In genomic region chr10:81641978-81642647, GRCm38 (mm10) we compare ENCODE assay signal across 8 mouse cellular contexts. TPM values are rescaled to one million over a fixed set of nuclear protein-coding genes. Genes with fewer than 3 reads are reported as not detected.
DNase-seq lines count a peak whose midpoint lies in the region; ATAC-seq and TF ChIP-seq lines count a peak whose summit lies in the region.

No protein-coding gene starts in this region.

- no peak for TF ChIP-seq POLR2A in myocyte (IDR thresholded peaks at IDR 0.05; ENCODE audit: insufficient read length, low read depth)

- no peaks in the 10 kb centered on the region for H3K36me3 ChIP-seq in hindbrain, embryonic 16.5 days (ENCODE audit: control insufficient read depth, insufficient read depth, low read length)
- no peaks in the 10 kb centered on the region for H3K36me3 ChIP-seq in myocyte (ENCODE audit: control insufficient read depth, insufficient read depth)

- no peaks in the 10 kb centered on the region for H3K9me3 ChIP-seq in hindbrain, embryonic 16.5 days (ENCODE audit: control insufficient read depth, low read length)

- H3K27ac ChIP-seq in hindbrain, embryonic 16.5 days (ENCODE audit: low read depth, low read length), result no peak overlapping the region

- H3K9ac ChIP-seq in hindbrain, embryonic 16.5 days (ENCODE audit: low read depth, low read length), result peak overlapping the region; percentile 95

- H3K4me1 ChIP-seq in hindbrain, embryonic 16.5 days (ENCODE audit: control insufficient read depth, insufficient read depth, low read depth, low read length), result peaks cover 24% of the 10 kb centered on the region

- peak overlapping the region; percentile 75 for H3K4me3 ChIP-seq in hindbrain, embryonic 16.5 days (ENCODE audit: low read length)
- H3K4me3 ChIP-seq in myocyte, result peak overlapping the region; percentile 51

- DNase-seq in frontal cortex, postnatal 10 days (ENCODE audit: low spot score in 2 of 2), result peak; percentile 21 to 26
- DNase-seq in frontal cortex, postnatal 36 days (ENCODE audit: low spot score in 2 of 2), result no peak
- DNase-seq in testis, postnatal 10 days (ENCODE audit: low spot score), result peak; percentile 64
- no peak for DNase-seq in testis, postnatal 14 days (ENCODE audit: low spot score)
- no peak for DNase-seq in right cerebral cortex, adult 18-20 months
- no peak for DNase-seq in frontal cortex, adult 2 months (ENCODE audit: extremely low spot score in 1 of 2, low spot score in 1 of 2)

- no peaks in the 10 kb centered on the region for H3K27me3 ChIP-seq in hindbrain, embryonic 16.5 days (replicated peaks; ENCODE audit: control insufficient read depth, insufficient read depth, low read length)
- no peaks in the 10 kb centered on the region for H3K27me3 ChIP-seq in myocyte (ENCODE audit: control insufficient read depth, insufficient read depth, insufficient read length)

- H3K4me2 ChIP-seq in hindbrain, embryonic 16.5 days (ENCODE audit: low read length), result peak overlapping the region; percentile 92
- peak overlapping the region; percentile 96 for H3K4me2 ChIP-seq in myocyte (ENCODE audit: low read depth)

- no peak for ATAC-seq in hindbrain, embryonic 16.5 days

- H3K79me2 ChIP-seq in myocyte (ENCODE audit: control insufficient read depth, insufficient read depth), result no peaks in the 10 kb centered on the region

- peak overlapping the region; percentile 41 for H3ac ChIP-seq in myocyte (ENCODE audit: control insufficient read depth, insufficient read length)

- WGBS in hindbrain, embryonic 16.5 days, result 75% methylated on average over 8 of the region's 8 CpGs

TF ChIP-seq in myocyte, 11 proteins besides CTCF, POLR2A, EP300 and RAD21:
- peak; percentile 16 for TF ChIP-seq POLR2AphosphoS2 (IDR thresholded peaks at IDR 0.05; ENCODE audit: insufficient read length, low read depth)
- TF ChIP-seq TCF12 (IDR thresholded peaks at IDR 0.05; ENCODE audit: insufficient read depth, poor library complexity, severe bottlenecking), result no peak

RNA-seq across cellular contexts. Expression of gene Gm10778, which starts 6.7 kb away (rescaled TPM):
- polyA plus RNA-seq in hindbrain, embryonic 16.5 days (2015; fragmentation: Nextera tagmentation; extraction: Ambion mirVana), result 6.2 and 6.6 TPM in 2 replicates
- 0.59 TPM for polyA plus RNA-seq in myocyte (2012; fragmentation: generic; extraction: Trizol)
- 2.9 and 3.3 TPM in 2 replicates for polyA plus RNA-seq in frontal cortex, adult 2 months (2012; rRNA removed)

RNA-seq across cellular contexts. Expression of gene Ankrd24, which starts 13.8 kb away (rescaled TPM):
- polyA plus RNA-seq in hindbrain, embryonic 16.5 days (2015; fragmentation: Nextera tagmentation; extraction: Ambion mirVana), result 18.2 and 19.2 TPM in 2 replicates
- 11.8 TPM for polyA plus RNA-seq in myocyte (2012; fragmentation: generic; extraction: Trizol)
- 106 and 108 TPM in 2 replicates for polyA plus RNA-seq in frontal cortex, adult 2 months (2012; rRNA removed)

RNA-seq across cellular contexts. Expression of gene Sirt6, which starts 14.5 kb away (rescaled TPM):
- 35.8 and 46.0 TPM in 2 replicates for polyA plus RNA-seq in hindbrain, embryonic 16.5 days (2015; fragmentation: Nextera tagmentation; extraction: Ambion mirVana)
- 28.0 TPM for polyA plus RNA-seq in myocyte (2012; fragmentation: generic; extraction: Trizol)
- 33.9 and 36.2 TPM in 2 replicates for polyA plus RNA-seq in frontal cortex, adult 2 months (2012; rRNA removed)

RNA-seq across cellular contexts. Expression of gene BC025920, which starts 36.0 kb away (rescaled TPM):
- polyA plus RNA-seq in hindbrain, embryonic 16.5 days (2015; fragmentation: Nextera tagmentation; extraction: Ambion mirVana), result 1.6 and 2.3 TPM in 2 replicates
- polyA plus RNA-seq in myocyte (2012; fragmentation: generic; extraction: Trizol), result 0.78 TPM
- polyA plus RNA-seq in frontal cortex, adult 2 months (2012; rRNA removed), result 4.1 and 5.2 TPM in 2 replicates

RNA-seq across cellular contexts. Expression of gene Tle6, which starts 41.2 kb away (rescaled TPM):
- 9.0 and 9.2 TPM in 2 replicates for polyA plus RNA-seq in hindbrain, embryonic 16.5 days (2015; fragmentation: Nextera tagmentation; extraction: Ambion mirVana)
- polyA plus RNA-seq in myocyte (2012; fragmentation: generic; extraction: Trizol), result 15.3 TPM
- 12.8 and 17.4 TPM in 2 replicates for polyA plus RNA-seq in frontal cortex, adult 2 months (2012; rRNA removed)

Comparison
In these comparisons a context has a peak if more than half of its experiments do, and no peak if none do; other contexts are left out.
1. DNase-seq: peak in frontal cortex, postnatal 10 days (2 of 2) and testis, postnatal 10 days (single experiment); none in frontal cortex, postnatal 36 days (0 of 2), testis, postnatal 14 days (single experiment), right cerebral cortex, adult 18-20 months (single experiment) and frontal cortex, adult 2 months (0 of 2).